Mouse (Mus musculus) forebrain, embryonic 10.5 days (tissue): ENCODE measurements around the gene Nsf. TPM values are rescaled to one million over a fixed set of nuclear protein-coding genes. Genes with fewer than 3 reads are reported as not detected.

ENCODE experiments used
- DNase-seq: peaks from one replicate; pipeline ENCODE4 v3.0.0-alpha.2; 2017; ENCODE audit warnings: low spot score; ENCODE audit errors: extremely low spot score
- H3K27ac ChIP-seq: fragments of 300-500 bp; sonication (generic); 2 replicates; pipeline ENCODE4 v1.5.1; 2016; ENCODE audit warnings: mild to moderate bottlenecking
- H3K27me3 ChIP-seq: fragments of 300-500 bp; sonication (generic); 2 replicates; pipeline ENCODE4 v1.6.1; 2016; ENCODE audit warnings: mild to moderate bottlenecking; ENCODE audit not compliant: poor library complexity, severe bottlenecking
- H3K36me3 ChIP-seq: fragments of 300-500 bp; sonication (generic); replicated peaks from 2 replicates; pipeline ENCODE4 v1.6.1; 2016; ENCODE audit warnings: mild to moderate bottlenecking, moderate library complexity
- H3K4me1 ChIP-seq: fragments of 300-500 bp; sonication (generic); 2 replicates; pipeline ENCODE4 v1.6.1; 2016
- H3K4me3 ChIP-seq: fragments of 300-500 bp; sonication (generic); 2 replicates; pipeline ENCODE4 v1.5.1; 2016; ENCODE audit warnings: mild to moderate bottlenecking, moderate library complexity
- H3K9me3 ChIP-seq: fragments of 300-500 bp; sonication (generic); 2 replicates; pipeline ENCODE4 v1.6.1; 2016; ENCODE audit warnings: mild to moderate bottlenecking, moderate library complexity
- WGBS: fragments of 180-500 bp; shearing (Covaris S2); methylation state at CpG from one replicate; pipeline ENCODE4 v1.1.7; 2016; 5-methylcytosine and 5-hydroxymethylcytosine counted together
- polyA plus RNA-seq: library from polyadenylated mRNA; unstranded; fragments of >200 nt; fragmentation: Nextera tagmentation; extraction: Ambion mirVana; gene quantifications from 2 replicates; pipeline ENCODE4 v1.2.1, GENCODE M21; 2016

Gene Nsf
- polyA plus RNA-seq, 1 experiment from 2014 or later, result 55.3 TPM

DNA sequence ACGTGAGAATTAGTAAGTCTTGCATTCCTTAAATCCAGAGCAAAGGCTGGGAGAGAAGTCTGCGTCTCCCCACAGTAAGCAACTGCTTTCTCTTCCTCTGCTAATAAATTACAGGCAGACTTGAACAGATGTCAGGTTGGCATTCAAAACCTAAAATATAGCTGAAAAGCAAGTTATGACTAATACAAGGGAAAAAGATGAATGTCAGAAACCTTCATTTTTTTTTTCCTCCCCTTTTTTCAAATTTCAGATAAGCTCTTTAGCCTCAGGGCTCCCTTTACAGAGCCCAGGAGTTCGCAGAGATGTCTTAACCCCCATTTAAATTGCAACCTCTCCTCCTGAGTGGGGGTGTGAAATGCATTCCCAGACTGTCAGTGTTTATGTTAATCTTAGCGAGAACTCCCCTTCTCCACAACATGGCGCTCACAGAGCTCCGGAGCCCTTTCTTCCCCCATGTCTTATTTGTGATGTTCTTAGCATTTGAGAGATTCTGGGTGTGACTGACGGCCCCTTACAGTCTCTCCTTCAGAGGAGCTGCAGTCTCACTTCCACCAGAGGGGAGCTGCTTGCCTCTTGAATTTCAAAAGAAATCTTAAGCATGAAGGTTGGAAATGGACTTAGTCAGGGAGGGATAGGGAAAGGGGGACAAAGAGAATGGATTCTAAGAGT, 47.7 kb downstream of the Nsf start:
- Histone ChIP-seq H3K4me1 (peaks cover 10% of the 10 kb centered on the region; the same call in 1 of the 2 replicates), H3K9me3 (no peaks in the 10 kb centered on the region), H3K27me3 (peaks cover 37% of the 10 kb centered on the region), H3K4me3 (no peak overlapping the region), H3K27ac (peak overlapping the region; percentile 40; the same call in 1 of the 2 replicates), H3K36me3 (peaks cover 52% of the 10 kb centered on the region)
- 63% methylated on average over 7 of the region's 7 CpGs for WGBS
- DNase-seq, result no peak

DNA sequence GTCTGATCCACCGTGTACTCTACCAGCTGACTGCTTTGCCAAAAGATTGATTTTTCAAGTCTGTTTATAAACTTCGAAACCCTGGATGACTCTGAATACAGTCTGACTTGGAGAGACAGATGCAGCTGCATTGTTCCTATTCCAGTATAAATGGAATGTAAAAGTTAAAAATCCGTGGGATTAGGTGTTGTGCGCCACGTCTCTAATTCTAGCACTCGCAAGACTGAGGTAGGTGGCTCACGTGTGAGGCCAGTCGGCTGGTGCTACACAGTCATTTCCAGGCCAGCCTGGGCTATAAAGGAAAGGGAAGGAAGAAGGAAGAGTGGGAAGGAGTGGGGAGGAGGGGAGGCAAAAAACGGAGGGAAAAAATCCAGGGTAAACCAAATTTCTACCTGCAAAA, 48.4 kb downstream of the Nsf start:
- no peak for DNase-seq
- peaks cover 34% of the 10 kb centered on the region for H3K27me3 ChIP-seq
- peaks cover 10% of the 10 kb centered on the region; the same call in 1 of the 2 replicates for H3K4me1 ChIP-seq
- no peak overlapping the region for H3K4me3 ChIP-seq
- H3K9me3 ChIP-seq, result no peaks in the 10 kb centered on the region
- H3K27ac ChIP-seq, result no peak overlapping the region
- 90% methylated on average over 9 of the region's 9 CpGs for WGBS
- H3K36me3 ChIP-seq, result peaks cover 52% of the 10 kb centered on the region

DNA sequence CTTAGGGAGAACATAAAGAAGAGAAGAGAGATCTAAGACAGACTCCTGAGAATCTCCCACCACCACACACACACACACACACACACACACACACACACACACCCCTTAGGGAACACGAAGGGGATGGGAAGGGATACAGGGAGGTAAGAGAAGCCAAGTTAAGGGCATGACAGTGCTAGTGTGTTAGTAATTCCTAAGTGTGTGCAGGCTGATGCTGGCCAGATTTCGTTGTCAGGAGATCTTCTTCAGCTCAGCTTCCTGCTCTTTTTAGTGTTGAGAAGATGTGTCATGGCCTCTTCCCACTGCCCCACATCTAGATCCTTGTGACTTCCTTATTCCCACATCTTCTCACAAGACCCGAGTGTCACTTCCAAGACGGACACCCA, 52.3 kb downstream of the Nsf start:
- Histone ChIP-seq H3K27me3 (peaks cover 12% of the 10 kb centered on the region), H3K4me3 (no peak overlapping the region), H3K36me3 (peaks cover 31% of the 10 kb centered on the region), H3K4me1 (peaks cover 6% of the 10 kb centered on the region; the same call in 1 of the 2 replicates), H3K9me3 (no peaks in the 10 kb centered on the region), H3K27ac (no peak overlapping the region)
- no peak for DNase-seq
- 95% methylated on average over 4 of the region's 4 CpGs for WGBS

DNA sequence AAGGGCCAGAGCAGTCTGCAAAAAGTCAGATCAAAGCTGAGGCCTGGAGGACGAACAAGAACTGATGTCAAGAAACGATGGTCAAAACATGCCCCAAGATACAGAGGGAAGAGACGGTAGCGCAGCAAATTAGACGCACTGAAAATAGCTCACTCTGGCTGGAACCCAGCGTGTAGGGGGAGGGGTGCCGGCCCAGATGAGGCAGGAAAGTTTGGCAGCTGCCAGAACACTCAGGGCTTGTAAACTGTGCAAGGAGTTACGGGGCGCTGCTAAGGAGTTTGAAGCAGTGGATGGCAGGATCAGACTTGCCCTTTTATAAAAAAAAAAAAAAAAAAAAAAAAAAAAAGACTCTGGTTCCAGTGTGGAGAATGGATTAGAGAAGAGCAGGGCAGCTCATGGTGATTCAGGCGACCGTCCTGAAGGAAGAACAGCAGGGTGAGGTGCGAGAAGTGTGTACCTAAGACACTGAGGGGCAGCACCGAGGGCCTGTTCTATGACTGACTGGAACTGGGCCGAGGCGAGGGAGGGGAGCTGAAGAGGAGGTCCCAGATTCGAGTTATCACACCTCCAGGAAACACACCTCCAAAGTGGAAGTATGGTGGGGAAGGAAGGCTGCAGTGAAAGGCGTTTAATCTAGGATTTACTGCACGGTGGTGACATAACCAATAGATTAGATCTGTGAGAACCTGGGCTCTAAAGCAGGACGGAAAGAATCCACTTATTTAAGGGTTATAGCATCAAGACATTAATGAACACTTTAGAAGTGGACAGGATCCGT, 52.9 kb downstream of the Nsf start:
- no peak for DNase-seq
- 76% methylated on average over 20 of the region's 20 CpGs for WGBS
- Histone ChIP-seq H3K27me3 (peaks cover 6% of the 10 kb centered on the region; the same call in 1 of the 2 replicates), H3K9me3 (no peaks in the 10 kb centered on the region), H3K4me1 (peaks cover under 1% of the 10 kb centered on the region; the same call in 1 of the 2 replicates), H3K27ac (no peak overlapping the region), H3K4me3 (no peak overlapping the region), H3K36me3 (peaks cover 27% of the 10 kb centered on the region)

DNA sequence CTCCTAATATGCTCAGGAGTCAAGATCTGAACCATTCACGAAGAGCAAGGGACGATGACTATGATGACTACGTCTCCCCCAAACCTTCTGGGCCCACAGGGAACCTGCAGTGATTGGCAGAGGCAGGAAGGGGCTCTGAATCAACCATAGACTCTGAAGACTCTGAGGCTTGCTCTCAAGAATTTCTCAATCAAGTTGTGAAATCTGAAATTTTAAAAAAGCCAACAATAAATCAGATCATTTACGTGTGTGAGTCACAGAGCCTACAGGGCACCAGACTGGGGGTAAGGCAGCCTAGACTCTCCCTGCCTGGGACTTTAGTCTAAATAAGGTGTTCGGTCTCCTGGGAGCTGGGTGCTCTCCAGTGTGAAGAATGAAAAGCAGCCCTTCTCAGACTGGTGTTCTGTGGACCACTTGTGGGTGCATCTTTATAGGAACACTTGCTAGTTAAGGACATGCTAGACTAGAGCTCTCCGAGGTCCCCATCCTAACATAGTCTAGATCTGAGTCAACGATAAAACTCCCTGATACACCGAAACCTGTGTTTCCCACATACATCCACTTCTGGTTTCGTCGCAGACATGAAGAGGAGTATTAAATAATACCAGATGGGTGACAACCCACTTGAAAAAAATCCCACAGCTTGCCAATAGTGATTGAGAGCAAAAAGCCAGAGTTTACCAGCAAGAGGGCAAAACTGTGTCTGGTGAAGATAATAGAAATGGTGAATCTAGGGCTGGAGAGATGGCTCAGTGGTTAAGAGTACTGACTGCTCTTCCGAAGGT, 56.7 kb downstream of the Nsf start:
- no peak for DNase-seq
- Histone ChIP-seq H3K9me3 (no peaks in the 10 kb centered on the region), H3K27ac (no peak overlapping the region), H3K36me3 (peaks cover 28% of the 10 kb centered on the region), H3K4me3 (no peak overlapping the region), H3K4me1 (no peaks in the 10 kb centered on the region), H3K27me3 (no peaks in the 10 kb centered on the region)
- 96% methylated on average over 11 of the region's 11 CpGs for WGBS

DNA sequence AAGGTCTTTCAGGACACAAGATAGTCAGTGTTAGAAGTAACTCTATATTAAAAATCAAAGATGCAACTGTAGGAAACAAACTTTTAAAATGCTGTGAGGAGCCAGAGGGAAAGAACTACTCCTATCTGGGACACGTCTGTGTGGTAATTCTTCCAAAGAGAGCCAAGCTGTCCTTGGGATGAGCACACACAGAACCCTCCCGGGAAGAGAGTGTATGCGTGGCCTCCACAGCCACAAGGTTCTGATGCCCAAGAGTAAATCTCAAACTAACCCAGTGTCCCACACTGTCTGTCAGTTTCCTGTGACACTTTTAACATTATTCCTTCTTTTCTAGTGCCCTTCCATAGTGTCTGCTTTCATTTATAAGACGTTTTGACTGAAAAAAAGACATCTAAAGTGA, 57.8 kb downstream of the Nsf start:
- H3K4me3 ChIP-seq, result no peak overlapping the region
- H3K36me3 ChIP-seq, result peaks cover 24% of the 10 kb centered on the region
- H3K9me3 ChIP-seq, result no peaks in the 10 kb centered on the region
- no peaks in the 10 kb centered on the region for H3K27me3 ChIP-seq
- 87% methylated on average over 4 of the region's 4 CpGs for WGBS
- no peaks in the 10 kb centered on the region for H3K4me1 ChIP-seq
- no peak overlapping the region for H3K27ac ChIP-seq
- DNase-seq, result no peak

DNA sequence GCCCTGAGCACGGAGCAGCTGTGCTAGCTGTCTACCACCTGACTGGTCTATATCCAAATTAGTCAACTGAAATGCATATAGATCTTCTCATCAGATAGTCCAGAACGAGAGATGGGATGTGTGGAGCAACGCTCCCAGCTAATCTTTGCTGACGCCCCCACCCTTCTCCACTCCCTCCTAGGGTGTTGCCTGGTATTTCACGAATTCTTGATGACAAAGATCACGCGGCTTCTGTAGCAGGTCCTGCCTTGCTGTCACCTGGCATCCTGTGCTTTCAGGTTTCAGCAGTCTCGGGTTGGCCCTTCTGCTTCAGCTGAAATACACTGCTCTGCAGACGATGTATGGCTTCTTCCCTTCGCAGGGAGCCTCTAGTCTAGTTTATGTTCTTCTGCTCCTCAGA, 61.0 kb downstream of the Nsf start:
- peaks cover 20% of the 10 kb centered on the region for H3K36me3 ChIP-seq
- H3K27ac ChIP-seq, result no peak overlapping the region
- no peaks in the 10 kb centered on the region for H3K27me3 ChIP-seq
- H3K4me1 ChIP-seq, result no peaks in the 10 kb centered on the region; the same call in 1 of the 2 replicates
- H3K4me3 ChIP-seq, result no peak overlapping the region
- no peaks in the 10 kb centered on the region for H3K9me3 ChIP-seq
- DNase-seq, result no peak
- WGBS, result 91% methylated on average over 10 of the region's 10 CpGs

DNA sequence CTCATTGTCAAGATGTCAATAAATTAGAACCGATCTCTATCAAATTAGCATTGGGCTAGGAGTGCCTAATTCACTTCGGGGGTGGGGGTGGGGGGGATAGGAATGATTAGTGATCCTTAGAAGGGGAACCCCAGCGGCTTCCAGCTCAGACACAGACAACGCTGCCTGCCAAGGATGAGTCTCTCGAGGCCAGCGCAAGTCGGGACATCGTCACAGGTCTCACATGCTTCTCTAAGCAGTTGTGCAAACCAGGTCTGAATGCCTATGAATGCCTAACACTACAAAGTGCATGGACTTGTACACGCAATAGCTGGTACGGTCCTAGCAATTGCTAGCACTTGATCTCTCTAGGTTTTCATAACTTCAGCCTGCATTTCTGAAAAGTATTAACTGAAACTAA, 62.1 kb downstream of the Nsf start:
- no peaks in the 10 kb centered on the region for H3K27me3 ChIP-seq
- no peak for DNase-seq
- no peaks in the 10 kb centered on the region; the same call in 1 of the 2 replicates for H3K4me1 ChIP-seq
- no peak overlapping the region for H3K4me3 ChIP-seq
- peaks cover 20% of the 10 kb centered on the region for H3K36me3 ChIP-seq
- no peaks in the 10 kb centered on the region for H3K9me3 ChIP-seq
- H3K27ac ChIP-seq, result no peak overlapping the region
- 93% methylated on average over 10 of the region's 10 CpGs for WGBS

DNA sequence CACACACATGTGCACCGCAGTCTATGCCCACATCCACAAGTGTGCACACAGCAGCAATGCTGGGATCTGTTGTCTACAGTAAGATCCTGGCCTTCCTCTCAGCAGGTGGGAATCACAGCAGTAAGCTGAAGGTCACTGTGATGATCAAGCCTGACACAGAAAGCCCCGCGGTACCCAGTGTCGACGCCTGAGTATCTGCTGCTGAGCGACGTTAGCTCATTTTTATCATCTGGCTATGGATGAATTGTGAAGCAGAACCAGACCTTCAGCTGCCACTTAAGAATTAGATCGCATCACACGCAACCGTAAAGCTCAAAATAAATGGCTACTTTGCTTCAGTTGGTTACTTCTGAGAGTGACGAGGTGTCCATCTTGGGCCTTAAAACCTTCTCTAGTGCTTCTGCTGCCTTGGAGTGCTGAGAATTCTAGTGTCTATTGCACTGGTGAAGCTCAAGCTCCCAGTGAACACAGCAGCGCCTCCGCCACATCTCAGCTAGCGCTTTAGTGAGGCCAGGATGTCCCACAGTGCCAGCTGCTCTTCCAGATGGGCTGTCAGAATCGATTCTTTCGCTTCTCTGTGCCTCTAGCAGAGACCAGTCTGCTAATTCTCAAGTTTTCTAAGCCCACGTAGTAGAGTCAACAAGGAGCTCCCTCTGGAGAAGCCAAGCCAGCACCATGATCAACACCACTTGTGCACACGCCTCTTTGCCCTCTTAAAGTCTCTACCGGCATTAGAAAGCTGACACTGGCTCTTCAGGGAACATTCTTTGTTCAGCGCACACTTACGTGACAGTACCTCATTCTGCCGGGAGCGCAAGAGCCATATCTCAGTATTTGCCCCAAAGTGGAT, 63.3 kb downstream of the Nsf start:
- WGBS, result 90% methylated on average over 23 of the region's 23 CpGs
- H3K27ac ChIP-seq, result no peak overlapping the region
- H3K4me1 ChIP-seq, result peaks cover 7% of the 10 kb centered on the region
- H3K4me3 ChIP-seq, result no peak overlapping the region
- H3K9me3 ChIP-seq, result no peaks in the 10 kb centered on the region
- no peak for DNase-seq
- H3K27me3 ChIP-seq, result peaks cover 7% of the 10 kb centered on the region; the same call in 1 of the 2 replicates
- peaks cover 20% of the 10 kb centered on the region for H3K36me3 ChIP-seq

DNA sequence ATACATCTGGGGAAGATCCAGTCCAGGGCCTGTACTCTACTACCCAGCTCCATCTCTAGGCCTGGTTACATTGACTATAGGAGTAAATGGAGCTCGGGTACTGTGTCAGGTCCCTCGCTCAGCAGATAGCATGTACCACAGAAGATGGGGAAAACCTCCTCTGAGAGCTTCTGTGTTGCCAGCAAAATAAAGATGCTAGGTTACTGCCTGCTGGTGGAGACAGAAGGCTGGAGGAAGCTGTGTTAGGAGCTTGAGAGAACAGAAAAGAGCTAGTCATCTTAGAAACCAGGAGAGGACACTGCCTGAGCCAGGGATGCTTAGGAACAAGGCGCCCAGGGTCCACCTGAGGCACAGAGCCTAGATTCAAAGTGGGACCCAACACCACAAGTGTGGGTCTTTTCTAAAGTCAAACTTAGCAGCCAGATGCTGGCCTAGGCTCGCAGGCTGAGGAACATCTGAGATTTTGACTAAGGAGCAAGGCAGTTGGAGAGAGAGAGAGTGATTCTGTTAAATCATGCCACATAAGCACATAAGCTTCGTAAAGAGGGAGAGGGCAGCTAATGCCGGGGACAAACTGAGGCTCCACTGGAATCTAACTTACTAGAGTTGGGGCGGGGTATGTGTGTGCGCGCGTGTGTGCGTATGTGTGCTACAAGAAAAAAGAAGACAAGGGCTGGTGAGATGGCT, 66.0 kb downstream of the Nsf start:
- H3K27ac ChIP-seq, result no peak overlapping the region
- no peak overlapping the region for H3K4me3 ChIP-seq
- no peak for DNase-seq
- peaks cover 27% of the 10 kb centered on the region for H3K36me3 ChIP-seq
- H3K27me3 ChIP-seq, result peaks cover 7% of the 10 kb centered on the region; the same call in 1 of the 2 replicates
- no peaks in the 10 kb centered on the region for H3K9me3 ChIP-seq
- peaks cover 25% of the 10 kb centered on the region for H3K4me1 ChIP-seq
- 97% methylated on average over 11 of the region's 11 CpGs for WGBS

DNA sequence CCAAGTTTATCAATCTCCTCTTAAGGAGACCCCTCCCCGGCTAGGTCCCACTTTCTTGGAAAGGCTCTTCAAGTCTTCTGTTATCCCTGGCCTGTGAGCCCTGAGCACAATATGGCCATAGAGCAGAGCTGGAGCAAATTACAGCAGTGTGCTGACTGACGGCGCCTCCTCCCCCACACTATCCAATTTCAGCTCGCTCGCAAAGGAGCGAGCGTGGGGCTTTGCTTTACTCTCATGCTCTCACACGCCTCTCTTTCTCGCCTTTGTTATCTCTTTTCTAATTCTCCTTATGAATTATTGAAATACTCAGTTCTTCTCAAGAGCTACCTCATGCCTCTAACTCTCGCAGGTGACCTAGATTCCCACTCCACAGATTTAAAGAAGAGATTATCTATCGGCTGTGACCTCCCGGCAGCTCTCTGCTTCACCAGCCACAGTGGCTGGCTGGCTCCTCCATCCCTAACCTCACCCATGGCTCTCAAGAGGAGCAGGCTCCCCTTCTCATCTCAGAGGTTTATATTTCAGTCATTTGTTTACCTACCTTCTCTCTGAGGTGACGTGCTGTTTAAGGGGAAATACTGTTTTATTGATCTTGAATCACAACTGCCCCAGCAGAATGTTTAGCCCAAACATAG, 69.0 kb downstream of the Nsf start:
- DNase-seq, result peak; percentile 49
- peak overlapping the region; percentile 80 for H3K27ac ChIP-seq
- peak overlapping the region; percentile 36 for H3K4me3 ChIP-seq
- peaks cover 7% of the 10 kb centered on the region; the same call in 1 of the 2 replicates for H3K27me3 ChIP-seq
- WGBS, result 5% methylated on average over 13 of the region's 13 CpGs
- H3K4me1 ChIP-seq, result peaks cover 25% of the 10 kb centered on the region
- no peaks in the 10 kb centered on the region for H3K9me3 ChIP-seq
- peaks cover 45% of the 10 kb centered on the region for H3K36me3 ChIP-seq
